Mouse (Mus musculus) ES-E14 (cell line): Measurements from ENCODE around the gene Dap.

ENCODE experiments used
- CHD2 ChIP-seq: IDR thresholded peaks from 2 replicates; pipeline ENCODE4 v1.6.1; 2014; ENCODE audit warnings: mild to moderate bottlenecking, low read depth, low read length, inconsistent platforms
- ZC3H11A ChIP-seq: IDR thresholded peaks from 2 replicates; pipeline ENCODE4 v1.6.1; 2012; ENCODE audit warnings: low read depth, mild to moderate bottlenecking, inconsistent platforms, low read length, borderline replicate concordance
- ZNF384 ChIP-seq: IDR thresholded peaks from 2 replicates; pipeline ENCODE4 v1.6.1; 2012; ENCODE audit warnings: low read depth, low read length, inconsistent platforms

GRCm38 (mm10) chr15:31224135-31224761, at the start of gene Dap:
- TF ChIP-seq ZNF384: no peak
- TF ChIP-seq CHD2: no peak
- no peak for TF ChIP-seq ZC3H11A
